Mouse (Mus musculus) ES-Bruce4 (cell line): ENCODE results near the gene Retreg3.

Experiments
- CTCF ChIP-seq: IDR thresholded peaks from one replicate; pipeline ENCODE4 v1.8.1; 2011; ENCODE audit warnings: low read depth, low read length
- POLR2A ChIP-seq: IDR thresholded peaks from one replicate; pipeline ENCODE4 v1.8.1; 2011; ENCODE audit warnings: low read length; ENCODE audit not compliant: insufficient read depth

- no peak for TF ChIP-seq CTCF
- no peak for TF ChIP-seq POLR2A
Observed at GRCm38 (mm10) chr11:101141088-101141487, 21.4 kb upstream of the Retreg3 start.
